Mouse (Mus musculus) midbrain, embryonic 13.5 days (tissue): ENCODE measurements around the gene Fam229b. TPM values are rescaled to one million over a fixed set of nuclear protein-coding genes. Genes with fewer than 3 reads are reported as not detected.

Experiments
- ATAC-seq: fragments of 200-750 bp; cut with Nextera tagmentation; 2 replicates; pipeline ENCODE4 v1.8.0; 2017; ENCODE audit warnings: mild to moderate bottlenecking, moderate TSS enrichment, moderate library complexity
- H3K27ac ChIP-seq: fragments of 300-500 bp; sonication (generic); 2 replicates; pipeline ENCODE4 v1.5.1; 2015; ENCODE audit warnings: inconsistent platforms, mild to moderate bottlenecking, moderate library complexity
- H3K27me3 ChIP-seq: fragments of 300-500 bp; sonication (generic); 2 replicates; pipeline ENCODE4 v1.6.1; 2015; ENCODE audit warnings: mild to moderate bottlenecking, inconsistent platforms
- H3K36me3 ChIP-seq: fragments of 300-500 bp; sonication (generic); 2 replicates; pipeline ENCODE4 v1.6.1; 2015; ENCODE audit warnings: mild to moderate bottlenecking, inconsistent platforms
- H3K4me1 ChIP-seq: fragments of 300-500 bp; sonication (generic); replicated peaks from 2 replicates; pipeline ENCODE4 v1.6.1; 2015; ENCODE audit warnings: inconsistent platforms
- H3K4me2 ChIP-seq: fragments of 300-500 bp; sonication (generic); replicated peaks from 2 replicates; pipeline ENCODE4 v1.6.1; 2015; ENCODE audit warnings: moderate library complexity, mild to moderate bottlenecking, inconsistent platforms
- H3K4me3 ChIP-seq: fragments of 300-500 bp; sonication (generic); replicated peaks from 2 replicates; pipeline ENCODE4 v1.5.1; 2015; ENCODE audit warnings: mild to moderate bottlenecking, inconsistent platforms
- H3K9ac ChIP-seq: fragments of 300-500 bp; sonication (generic); replicated peaks from 2 replicates; pipeline ENCODE4 v1.6.1; 2015; ENCODE audit warnings: mild to moderate bottlenecking, inconsistent platforms
- H3K9me3 ChIP-seq: fragments of 300-500 bp; sonication (generic); 2 replicates; pipeline ENCODE4 v1.6.1; 2016; ENCODE audit warnings: mild to moderate bottlenecking, inconsistent platforms
- WGBS: fragments of 180-500 bp; shearing (Covaris S2); methylation state at CpG from one replicate; pipeline ENCODE4 v1.1.7; 2015; 5-methylcytosine and 5-hydroxymethylcytosine counted together
- polyA plus RNA-seq: library from polyadenylated mRNA; unstranded; fragments of >200 nt; fragmentation: Nextera tagmentation; extraction: Ambion mirVana; gene quantifications from 2 replicates; pipeline ENCODE4 v1.2.1, GENCODE M21; 2015

Fam229b gene
- polyA plus RNA-seq, 1 experiment from 2014 or later = 30.6 TPM

GRCm38 (mm10) chr10:39163694-39164093, 30.0 kb upstream of the Fam229b start, which contains the start of gene Ccn6:
Gene Ccn6 (minus strand): TSS chr10:39163794.
- no peak within 1 kb of the TSS for H3K27ac ChIP-seq
- no peaks in the 10 kb centered on the region for H3K36me3 ChIP-seq
- 88% methylated on average over 10 of the region's 10 CpGs for WGBS
- H3K9me3 ChIP-seq = no peaks in the 10 kb centered on the region
- H3K4me2 ChIP-seq = no peak within 1 kb of the TSS
- no peak for ATAC-seq
- H3K4me1 ChIP-seq = peaks cover 26% of the 10 kb centered on the region
- H3K9ac ChIP-seq = no peak within 1 kb of the TSS
- peaks cover 2% of the 10 kb centered on the region; the same call in 1 of the 2 replicates for H3K27me3 ChIP-seq
- no peak within 1 kb of the TSS for H3K4me3 ChIP-seq

- Histone ChIP-seq H3K4me2 (no peak overlapping the region), H3K9ac (no peak overlapping the region), H3K4me1 (peaks cover 26% of the 10 kb centered on the region), H3K36me3 (no peaks in the 10 kb centered on the region), H3K27ac (no peak overlapping the region), H3K9me3 (no peaks in the 10 kb centered on the region), H3K4me3 (no peak overlapping the region), H3K27me3 (0 out of 2 replicates have a peak, but pooled peaks cover 2% of the 10 kb centered on the region)
- ATAC-seq = no peak
- 55% methylated on average over 18 of the region's 18 CpGs for WGBS
Observed at GRCm38 (mm10) chr10:39162666-39163484, 29.2 kb upstream of the Fam229b start.

- no peak overlapping the region for H3K27ac ChIP-seq
- H3K36me3 ChIP-seq = no peaks in the 10 kb centered on the region
- no peak for ATAC-seq
- H3K27me3 ChIP-seq = no peaks in the 10 kb centered on the region
- 91% methylated on average over 1 of the region's 1 CpGs for WGBS
- H3K4me2 ChIP-seq = no peak overlapping the region
- no peak overlapping the region for H3K4me3 ChIP-seq
- H3K9me3 ChIP-seq = no peaks in the 10 kb centered on the region
- peaks cover 22% of the 10 kb centered on the region for H3K4me1 ChIP-seq
- no peak overlapping the region for H3K9ac ChIP-seq
Observed at GRCm38 (mm10) chr10:39161406-39161805, 27.7 kb upstream of the Fam229b start.

GRCm38 (mm10) chr10:39158306-39158705, 24.6 kb upstream of the Fam229b start:
- no peak overlapping the region for H3K4me2 ChIP-seq
- H3K9me3 ChIP-seq = no peaks in the 10 kb centered on the region
- peaks cover 8% of the 10 kb centered on the region; the same call in 1 of the 2 replicates for H3K4me1 ChIP-seq
- H3K27ac ChIP-seq = no peak overlapping the region
- 55% methylated on average over 12 of the region's 12 CpGs for WGBS
- no peaks in the 10 kb centered on the region for H3K27me3 ChIP-seq
- H3K4me3 ChIP-seq = no peak overlapping the region
- no peak for ATAC-seq
- H3K36me3 ChIP-seq = no peaks in the 10 kb centered on the region
- no peak overlapping the region for H3K9ac ChIP-seq

GRCm38 (mm10) chr10:39157321-39157720, 23.6 kb upstream of the Fam229b start:
- H3K27ac ChIP-seq = no peak overlapping the region
- H3K4me3 ChIP-seq = no peak overlapping the region
- no peaks in the 10 kb centered on the region for H3K36me3 ChIP-seq
- no peak overlapping the region for H3K9ac ChIP-seq
- no peaks in the 10 kb centered on the region for H3K27me3 ChIP-seq
- H3K4me2 ChIP-seq = no peak overlapping the region
- no peak for ATAC-seq
- 97% methylated on average over 1 of the region's 1 CpGs for WGBS
- H3K4me1 ChIP-seq = no peaks in the 10 kb centered on the region
- H3K9me3 ChIP-seq = no peaks in the 10 kb centered on the region

GRCm38 (mm10) chr10:39156719-39157118, 23.0 kb upstream of the Fam229b start:
- H3K4me1 ChIP-seq = no peaks in the 10 kb centered on the region; the same call in 1 of the 2 replicates
- H3K4me3 ChIP-seq = no peak overlapping the region
- WGBS = 94% methylated on average over 5 of the region's 5 CpGs
- H3K9ac ChIP-seq = no peak overlapping the region
- H3K27me3 ChIP-seq = no peaks in the 10 kb centered on the region
- H3K4me2 ChIP-seq = no peak overlapping the region
- H3K9me3 ChIP-seq = no peaks in the 10 kb centered on the region
- no peak for ATAC-seq
- no peaks in the 10 kb centered on the region for H3K36me3 ChIP-seq
- no peak overlapping the region for H3K27ac ChIP-seq

GRCm38 (mm10) chr10:39142216-39142615, 8.5 kb upstream of the Fam229b start:
- Histone ChIP-seq H3K9me3 (no peaks in the 10 kb centered on the region), H3K4me2 (no peak overlapping the region), H3K27ac (no peak overlapping the region), H3K36me3 (peaks cover 60% of the 10 kb centered on the region), H3K27me3 (no peaks in the 10 kb centered on the region), H3K9ac (no peak overlapping the region), H3K4me1 (no peaks in the 10 kb centered on the region), H3K4me3 (no peak overlapping the region)
- 84% methylated on average over 12 of the region's 12 CpGs for WGBS
- no peak for ATAC-seq

GRCm38 (mm10) chr10:39141401-39141800, 7.7 kb upstream of the Fam229b start:
- Histone ChIP-seq H3K4me1 (peaks cover 5% of the 10 kb centered on the region; the same call in 1 of the 2 replicates), H3K27me3 (no peaks in the 10 kb centered on the region), H3K4me2 (no peak overlapping the region), H3K36me3 (peaks cover 57% of the 10 kb centered on the region), H3K4me3 (no peak overlapping the region), H3K9ac (no peak overlapping the region), H3K9me3 (no peaks in the 10 kb centered on the region), H3K27ac (no peak overlapping the region)
- ATAC-seq = no peak
- WGBS = 97% methylated on average over 2 of the region's 2 CpGs

- Histone ChIP-seq H3K9me3 (no peaks in the 10 kb centered on the region), H3K9ac (no peak overlapping the region), H3K27ac (no peak overlapping the region), H3K27me3 (no peaks in the 10 kb centered on the region), H3K4me1 (peaks cover 9% of the 10 kb centered on the region; the same call in 1 of the 2 replicates), H3K4me3 (no peak overlapping the region), H3K4me2 (no peak overlapping the region), H3K36me3 (peaks cover 52% of the 10 kb centered on the region)
- 85% methylated on average over 14 of the region's 14 CpGs for whole genome bisulfite sequencing
- ATAC-seq = no peak
Observed at GRCm38 (mm10) chr10:39140843-39141242, 7.1 kb upstream of the Fam229b start.

- no peak overlapping the region for H3K27ac ChIP-seq
- no peak overlapping the region for H3K4me2 ChIP-seq
- H3K27me3 ChIP-seq = no peaks in the 10 kb centered on the region
- H3K4me1 ChIP-seq = peaks cover 22% of the 10 kb centered on the region
- no peak overlapping the region for H3K9ac ChIP-seq
- ATAC-seq = no peak
- H3K36me3 ChIP-seq = peaks cover 37% of the 10 kb centered on the region
- H3K4me3 ChIP-seq = no peak overlapping the region
- 87% methylated on average over 6 of the region's 6 CpGs for WGBS
- no peaks in the 10 kb centered on the region for H3K9me3 ChIP-seq
Observed at GRCm38 (mm10) chr10:39138761-39139160, 5.0 kb upstream of the Fam229b start.

- no peaks in the 10 kb centered on the region for H3K27me3 ChIP-seq
- no peak for ATAC-seq
- H3K27ac ChIP-seq = no peak overlapping the region
- peaks cover 22% of the 10 kb centered on the region for H3K4me1 ChIP-seq
- WGBS = 92% methylated on average over 3 of the region's 3 CpGs
- H3K4me3 ChIP-seq = no peak overlapping the region
- H3K9me3 ChIP-seq = no peaks in the 10 kb centered on the region
- no peak overlapping the region for H3K4me2 ChIP-seq
- no peak overlapping the region for H3K9ac ChIP-seq
- H3K36me3 ChIP-seq = peaks cover 34% of the 10 kb centered on the region
Observed at GRCm38 (mm10) chr10:39137766-39138165, 4.1 kb upstream of the Fam229b start.

- H3K9ac ChIP-seq = no peak overlapping the region
- H3K36me3 ChIP-seq = peaks cover 5% of the 10 kb centered on the region; the same call in 1 of the 2 replicates
- H3K4me3 ChIP-seq = no peak overlapping the region
- H3K27me3 ChIP-seq = no peaks in the 10 kb centered on the region
- H3K4me2 ChIP-seq = no peak overlapping the region
- 38% methylated on average over 4 of the region's 4 CpGs for WGBS
- no peaks in the 10 kb centered on the region for H3K9me3 ChIP-seq
- ATAC-seq = no peak
- H3K27ac ChIP-seq = no peak overlapping the region
- H3K4me1 ChIP-seq = no peaks in the 10 kb centered on the region
Observed at GRCm38 (mm10) chr10:39121412-39121811, 12.3 kb downstream of the Fam229b start.
